Mouse (Mus musculus) spleen, adult 2 months (tissue): Measurements from ENCODE around the gene Sh2b3.

Experiments used
- CTCF ChIP-seq: fragments of 200-500 bp; IDR thresholded peaks from 2 replicates; pipeline ENCODE4 v1.5.1; 2011; ENCODE audit warnings: mild to moderate bottlenecking, inconsistent platforms; ENCODE audit not compliant: insufficient read depth, insufficient read length, insufficient replicate concordance; ENCODE audit errors: extremely low read depth
- POLR2A ChIP-seq: fragments of 200-500 bp; IDR thresholded peaks from 2 replicates; pipeline ENCODE4 v1.6.1; 2011; ENCODE audit warnings: low read depth, low read length, inconsistent platforms

GRCm38 (mm10) chr5:121848743-121849142, 11.3 kb upstream of the Sh2b3 start, which contains the start of gene Pheta1:
- no peak for TF ChIP-seq CTCF
- no peak for TF ChIP-seq POLR2A
